Mouse (Mus musculus): Measurements from ENCODE around the gene Capn15.

Capn15 gene

GRCm38 (mm10) chr17:25955736-25956135 lies 29.9 kb downstream of the Capn15 start:
- DNase-seq (ENCODE audit: low spot score in 2 of 2), result no peak

- DNase-seq (ENCODE audit: low spot score in 2 of 2), result no peak
These were observed 30.9 kb downstream of the Capn15 start for GRCm38 (mm10) chr17:25954671-25955070.

GRCm38 (mm10) chr17:25953161-25953560 lies 32.4 kb downstream of the Capn15 start:
- DNase-seq (ENCODE audit: low spot score in 2 of 2), result no peak

GRCm38 (mm10) chr17:25951803-25952623 lies 33.6 kb downstream of the Capn15 start, which contains the start of gene A930017K11Rik:
Gene A930017K11Rik (minus strand): TSS chr17:25952565.
- DNase-seq (ENCODE audit: low spot score in 2 of 2), result no peak

GRCm38 (mm10) chr17:25951225-25951802 lies 34.3 kb downstream of the Capn15 start:
- no peak for DNase-seq (ENCODE audit: low spot score in 2 of 2)

GRCm38 (mm10) chr17:25950706-25951105 lies 34.9 kb downstream of the Capn15 start:
- DNase-seq (ENCODE audit: low spot score in 2 of 2), result no peak

GRCm38 (mm10) chr17:25949981-25950380 lies 35.6 kb downstream of the Capn15 start:
- DNase-seq (ENCODE audit: low spot score in 2 of 2), result no peak

- no peak for DNase-seq (ENCODE audit: low spot score in 2 of 2)
These were observed 37.5 kb downstream of the Capn15 start for GRCm38 (mm10) chr17:25948051-25948450.

- DNase-seq (ENCODE audit: low spot score in 2 of 2), result no peak
These were observed 38.0 kb downstream of the Capn15 start for GRCm38 (mm10) chr17:25947576-25947975.

GRCm38 (mm10) chr17:25946891-25947290 lies 38.7 kb downstream of the Capn15 start:
- DNase-seq (ENCODE audit: low spot score in 2 of 2), result no peak

GRCm38 (mm10) chr17:25946349-25946748 lies 39.2 kb downstream of the Capn15 start:
- no peak for DNase-seq (ENCODE audit: low spot score in 2 of 2)

GRCm38 (mm10) chr17:25945517-25946155 lies 40.0 kb downstream of the Capn15 start:
- no peak for DNase-seq (ENCODE audit: low spot score in 2 of 2)

- DNase-seq (ENCODE audit: low spot score in 2 of 2), result no peak
These were observed 41.0 kb downstream of the Capn15 start, which contains the start of the genes Pigq and Nhlrc4 for GRCm38 (mm10) chr17:25944366-25945163. Gene Pigq (minus strand): TSS chr17:25944936. Gene Nhlrc4 (minus strand): TSS chr17:25944961.

- no peak for DNase-seq (ENCODE audit: low spot score in 2 of 2)
These were observed 41.8 kb downstream of the Capn15 start for GRCm38 (mm10) chr17:25943769-25944168.

- no peak for DNase-seq (ENCODE audit: low spot score in 2 of 2)
These were observed 42.4 kb downstream of the Capn15 start for GRCm38 (mm10) chr17:25943221-25943620.

- DNase-seq (ENCODE audit: low spot score in 2 of 2), result no peak
These were observed 42.9 kb downstream of the Capn15 start for GRCm38 (mm10) chr17:25942597-25943151.

- peak; percentile 72 to 75 for DNase-seq (ENCODE audit: low spot score in 2 of 2)
These were observed 43.9 kb downstream of the Capn15 start for GRCm38 (mm10) chr17:25941511-25942241.

- DNase-seq (ENCODE audit: low spot score in 2 of 2), result peak in 1 of 2 experiments; percentile 36
These were observed 51.1 kb downstream of the Capn15 start for GRCm38 (mm10) chr17:25934526-25934925.

GRCm38 (mm10) chr17:25925348-25925747 lies 60.2 kb downstream of the Capn15 start:
- DNase-seq (ENCODE audit: low spot score in 2 of 2), result peak in 1 of 2 experiments; percentile 56

GRCm38 (mm10) chr17:25922120-25922519 lies 63.5 kb downstream of the Capn15 start:
- no peak for DNase-seq (ENCODE audit: low spot score in 2 of 2)
